Mouse (Mus musculus) cerebellum, postnatal 14 days (tissue): Measurements from ENCODE around the gene P4htm.
A peak's percentile ranks its signal among the peaks of the same experiment; 100 is the strongest.

Experiments used
- DNase-seq, 2 experiments: peaks; one replicate each; pipeline ENCODE4 v3.0.0; 2021; ENCODE audit warnings: mixed read lengths in 2 of 2

Gene P4htm

GRCm38 (mm10) chr9:108577025-108577424 is 20.4 kb downstream of the P4htm start:
- DNase-seq = no peak

- DNase-seq = peak in 1 of 2 experiments; percentile 44
Observed at GRCm38 (mm10) chr9:108575321-108576297, 21.9 kb downstream of the P4htm start.

DNA sequence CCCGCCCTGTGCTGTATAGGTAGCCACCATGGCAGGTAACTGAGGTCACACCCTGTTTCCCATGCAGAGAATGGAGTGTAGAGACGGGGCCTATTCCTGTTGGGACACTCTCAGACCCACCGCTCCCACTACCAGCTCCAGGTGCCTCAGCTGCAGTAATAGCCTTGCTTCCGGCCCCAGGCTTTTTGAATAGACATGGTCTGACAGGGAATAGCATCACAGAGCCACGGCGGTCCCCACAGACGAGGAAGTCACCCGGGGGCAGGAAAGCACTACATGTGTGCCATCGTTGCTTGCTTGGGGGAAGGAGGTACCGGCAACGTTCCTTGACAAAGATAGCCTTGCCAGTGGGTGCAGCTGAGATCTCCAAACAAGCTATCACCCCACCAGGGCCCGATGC is 22.5 kb downstream of the P4htm start:
- peak in 1 of 2 experiments; percentile 18 for DNase-seq

DNA sequence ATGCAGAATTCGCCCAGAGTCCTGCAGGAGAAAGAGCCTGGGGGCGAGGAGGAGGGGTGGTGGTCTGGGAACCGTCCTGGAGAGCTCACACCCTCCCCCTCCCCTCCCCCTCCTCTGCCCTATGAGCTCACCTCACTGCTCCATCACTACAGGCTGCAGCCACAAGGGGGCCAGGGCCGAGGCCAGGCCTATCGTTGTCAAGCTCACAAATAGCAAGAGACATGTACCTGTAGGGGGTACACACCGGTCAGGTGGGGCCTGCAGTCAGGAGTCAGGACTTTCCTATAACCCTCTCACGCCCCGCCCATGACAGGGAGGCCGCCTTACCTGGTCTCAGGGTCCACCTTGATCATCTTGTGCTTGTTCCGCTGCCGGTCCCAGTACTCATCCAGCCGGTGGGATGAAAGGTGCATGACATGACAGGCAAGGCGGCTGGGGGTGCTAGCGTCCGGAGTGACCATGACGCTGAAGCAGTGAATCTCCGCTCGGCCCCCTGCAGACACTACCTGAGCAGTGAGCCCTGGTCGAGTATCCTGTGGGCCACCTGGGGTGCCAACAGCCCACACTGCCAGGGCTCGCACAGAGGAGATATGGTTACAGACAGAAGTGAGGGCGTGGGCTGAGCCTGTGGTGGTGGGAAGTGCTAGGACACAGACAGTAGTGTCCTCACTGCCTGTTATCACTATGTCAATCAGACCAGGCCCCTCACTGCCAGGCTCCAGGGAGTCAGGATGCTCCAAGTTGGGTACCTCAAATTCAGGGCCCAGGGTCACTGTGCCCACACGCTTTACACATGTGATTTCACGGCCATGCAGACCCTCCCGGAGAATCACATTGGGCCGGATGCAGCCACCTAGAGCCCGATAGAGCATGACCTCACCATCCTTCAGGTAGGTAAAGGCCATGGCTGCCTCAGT is 23.4 kb downstream of the P4htm start:
- peak; percentile 74 to 91 for DNase-seq

GRCm38 (mm10) chr9:108572321-108572720 is 25.1 kb downstream of the P4htm start:
- DNase-seq = no peak

- DNase-seq = no peak
Observed at GRCm38 (mm10) chr9:108571401-108571973, 26.0 kb downstream of the P4htm start.

DNA sequence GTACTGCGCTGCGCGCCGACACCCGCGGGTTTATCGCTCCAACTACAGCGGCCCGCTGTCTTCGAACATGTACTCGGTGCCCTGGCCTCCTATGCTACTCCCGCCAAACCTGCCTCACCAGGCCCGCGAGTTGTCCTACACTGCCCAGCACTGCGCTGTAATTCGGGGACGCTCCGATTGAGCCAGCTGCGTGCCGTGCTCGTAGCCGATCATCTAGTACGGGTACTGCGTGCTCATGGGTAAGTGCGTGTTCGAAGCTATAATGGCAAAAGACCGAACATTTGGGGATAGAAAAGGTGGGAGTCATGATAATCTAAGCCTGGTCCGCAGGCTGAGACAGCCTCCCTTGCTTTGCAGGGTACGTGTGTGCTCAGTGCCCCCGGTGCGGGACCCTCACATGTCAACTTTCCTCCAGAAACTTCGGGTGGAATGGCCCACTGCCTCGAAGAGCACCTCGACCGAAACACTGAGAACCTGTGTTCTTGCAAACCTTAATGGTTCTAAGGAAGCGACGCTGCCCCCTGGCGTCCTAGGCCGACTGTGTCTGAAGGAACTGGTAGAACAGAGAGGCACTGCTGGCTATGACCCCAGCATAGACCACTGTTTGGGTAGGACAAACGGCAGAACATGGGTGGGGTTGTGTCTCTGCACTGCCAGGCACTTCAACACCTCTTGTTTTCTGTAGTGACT is 27.1 kb downstream of the P4htm start:
- DNase-seq = peak; percentile 81 to 91

DNA sequence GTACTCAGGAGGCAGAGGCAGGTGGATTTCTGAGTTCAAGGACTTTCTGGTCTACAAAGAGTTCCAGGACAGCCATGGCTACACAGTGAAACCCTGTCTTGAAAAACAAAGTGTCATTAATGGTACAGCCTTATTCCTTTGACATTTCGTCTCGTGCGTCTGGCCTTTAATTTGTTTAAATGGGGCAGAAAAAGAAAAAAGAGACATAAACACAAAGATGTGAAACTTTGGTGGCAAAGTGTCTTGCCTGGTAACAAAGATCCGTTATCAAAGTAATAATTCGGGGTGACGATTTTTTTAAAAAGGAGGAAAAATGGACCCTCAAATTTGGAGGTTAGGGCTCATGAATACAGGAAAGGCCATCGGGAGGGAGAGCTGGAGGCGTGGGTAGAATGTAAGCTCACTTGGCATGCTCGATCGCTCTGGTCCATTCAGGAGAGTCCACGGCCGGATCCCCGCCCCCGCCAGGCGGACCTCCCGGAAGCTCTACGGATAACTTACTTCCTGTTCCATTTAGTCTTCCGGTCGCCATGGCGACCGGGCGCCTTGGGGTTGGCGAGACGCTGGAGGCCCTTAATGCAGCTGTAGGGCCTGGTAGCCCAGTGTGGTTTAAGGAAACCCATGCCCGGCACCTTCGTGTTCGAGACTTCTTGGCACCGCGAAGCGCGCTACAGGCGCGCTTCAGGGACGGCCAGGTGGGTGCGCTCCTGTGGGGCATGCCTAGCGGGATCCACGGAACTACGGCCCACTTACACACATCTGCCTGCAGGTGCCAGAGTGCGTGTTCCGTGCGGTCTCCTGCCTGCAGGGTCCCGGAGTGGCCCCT is 27.9 kb downstream of the P4htm start, which contains the start of gene Dalrd3:
Gene Dalrd3 (plus strand): TSS at position 506 of the 826 bp plus-strand sequence.
- peak; percentile 92 to 94 for DNase-seq

DNA sequence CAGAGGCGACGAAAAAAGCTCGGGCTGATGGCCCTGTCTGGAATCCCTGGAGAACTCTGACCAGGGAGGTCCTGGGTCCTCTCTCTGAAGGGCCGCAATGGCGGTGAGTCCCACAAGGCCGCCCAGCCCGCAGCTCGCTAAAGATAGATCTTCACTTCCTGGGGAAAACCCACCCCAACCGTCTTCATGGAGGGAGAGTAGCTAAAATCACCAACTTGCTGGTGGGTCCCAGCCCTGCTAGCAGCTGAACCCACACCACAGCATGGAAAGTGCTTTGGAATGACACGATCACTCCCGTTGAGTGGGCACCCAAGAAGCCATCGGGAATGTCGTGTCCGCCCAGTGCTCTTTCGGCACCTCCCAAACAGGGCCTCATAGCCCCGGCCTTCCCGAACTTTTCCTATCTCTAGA is 29.0 kb downstream of the P4htm start:
- no peak for DNase-seq

- peak in 1 of 2 experiments; percentile 42 for DNase-seq
Observed at GRCm38 (mm10) chr9:108567931-108568419, 29.5 kb downstream of the P4htm start.

- DNase-seq = peak; percentile 98 to 99
Observed at GRCm38 (mm10) chr9:108566815-108567776, 30.4 kb downstream of the P4htm start, which contains the start of gene Ndufaf3. Ndufaf3 (minus strand) TSS chr9:108567434.

DNA sequence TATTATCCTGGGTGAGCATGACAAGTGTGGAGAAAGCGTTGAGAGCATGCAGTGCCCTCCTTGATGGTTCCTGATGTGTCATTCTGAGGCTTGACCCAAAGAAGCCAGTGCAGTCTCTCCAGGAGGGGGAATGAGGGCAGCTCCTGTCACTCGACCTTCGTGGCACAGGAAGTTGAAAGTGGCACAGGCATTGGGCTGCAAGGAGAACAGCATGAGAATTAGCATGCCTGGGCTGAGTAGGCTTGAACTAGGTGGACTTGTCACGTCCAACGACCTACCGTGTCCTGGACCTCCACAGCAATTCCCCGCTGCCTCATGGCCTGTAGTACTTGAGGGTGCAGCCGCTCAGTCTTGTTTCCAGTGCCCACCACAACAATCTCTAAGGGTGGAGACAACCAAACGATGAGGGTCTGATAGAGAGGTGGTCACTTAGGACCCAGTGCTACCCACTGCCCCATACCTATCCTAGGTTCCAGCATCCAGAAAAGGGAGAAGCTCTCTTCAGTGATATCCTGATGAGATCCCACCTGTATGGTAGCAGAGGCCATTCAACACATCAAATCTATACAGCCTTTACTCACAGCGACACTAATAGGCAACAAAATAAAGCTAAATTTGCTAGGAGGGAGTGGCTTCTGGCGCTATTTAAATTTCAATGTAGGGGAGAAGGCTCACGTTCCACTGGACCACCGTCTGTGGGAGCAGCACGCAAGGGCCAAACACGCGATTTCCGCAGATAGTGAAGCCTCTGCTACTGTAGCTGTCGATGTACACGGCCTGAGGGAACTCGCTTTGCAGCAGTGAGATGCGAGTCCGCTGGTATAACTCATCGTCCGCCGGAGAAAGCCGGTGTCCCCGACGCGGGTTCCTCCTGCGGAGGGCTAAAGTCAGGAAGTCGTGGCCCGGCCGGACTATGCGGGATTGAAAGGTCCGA is 31.3 kb downstream of the P4htm start:
- DNase-seq = peak in 1 of 2 experiments; percentile 20

DNA sequence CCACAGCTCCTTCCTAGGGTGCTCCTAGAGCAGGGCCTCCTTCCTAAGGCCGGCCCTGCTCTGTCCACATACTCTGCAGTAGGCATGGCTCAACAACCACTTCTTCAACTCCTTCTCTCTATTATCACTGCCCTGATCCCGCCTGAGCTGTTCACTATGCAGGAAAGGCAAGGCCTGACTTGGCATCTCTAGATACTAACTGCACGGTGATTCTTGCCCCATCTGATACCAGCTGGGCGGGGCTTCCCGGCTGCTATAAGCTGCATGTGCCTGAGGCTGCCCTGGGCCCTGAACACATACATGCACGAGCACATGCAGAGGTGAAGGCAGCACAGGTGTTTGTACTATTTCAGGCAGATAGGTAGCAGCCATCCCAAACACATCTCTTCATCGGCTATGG is 33.3 kb downstream of the P4htm start:
- no peak for DNase-seq

DNA sequence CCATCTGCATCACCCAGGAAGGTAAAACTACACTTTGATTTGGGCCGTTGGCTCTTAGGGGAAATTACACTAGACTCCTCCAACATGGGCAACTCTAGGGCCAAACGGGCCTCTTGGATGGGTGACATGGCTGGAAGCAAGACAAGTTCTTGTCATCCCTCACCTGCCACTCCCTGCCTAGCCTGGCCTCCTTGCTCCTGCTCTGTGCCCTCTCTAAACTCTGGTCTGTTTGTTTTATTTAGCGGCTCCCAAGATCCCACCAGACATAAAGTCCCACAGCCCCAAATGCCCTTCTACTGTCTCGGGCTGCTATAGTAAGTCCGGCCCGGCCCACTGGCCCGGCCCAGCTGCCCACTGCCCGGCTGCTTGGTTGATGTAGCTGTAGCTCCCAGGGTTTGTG is 33.8 kb downstream of the P4htm start:
- no peak for DNase-seq

GRCm38 (mm10) chr9:108560227-108560841 is 37.1 kb downstream of the P4htm start, which contains the start of gene Impdh2:
Impdh2 (plus strand) TSS chr9:108560286.
- DNase-seq = peak; percentile 94 to 95

DNA sequence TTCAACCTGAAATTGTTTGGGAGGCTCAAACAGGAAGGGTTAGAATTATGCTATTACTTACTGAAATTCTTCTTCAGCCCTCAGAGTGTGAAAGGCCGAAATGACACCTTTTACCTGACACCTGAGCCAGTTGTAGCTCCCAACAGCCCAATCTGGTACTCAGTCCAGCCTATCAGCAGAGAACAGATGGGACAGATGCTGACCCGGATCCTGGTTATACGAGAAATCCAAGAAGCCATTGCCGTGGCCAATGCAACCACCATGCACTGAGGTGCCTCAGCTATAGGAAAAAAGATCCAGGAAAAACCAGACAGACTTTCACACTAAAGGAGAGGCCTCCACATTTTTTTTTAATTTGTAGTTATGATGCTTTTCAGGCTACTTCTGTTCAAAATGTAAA is 38.3 kb downstream of the P4htm start:
- no peak for DNase-seq

DNA sequence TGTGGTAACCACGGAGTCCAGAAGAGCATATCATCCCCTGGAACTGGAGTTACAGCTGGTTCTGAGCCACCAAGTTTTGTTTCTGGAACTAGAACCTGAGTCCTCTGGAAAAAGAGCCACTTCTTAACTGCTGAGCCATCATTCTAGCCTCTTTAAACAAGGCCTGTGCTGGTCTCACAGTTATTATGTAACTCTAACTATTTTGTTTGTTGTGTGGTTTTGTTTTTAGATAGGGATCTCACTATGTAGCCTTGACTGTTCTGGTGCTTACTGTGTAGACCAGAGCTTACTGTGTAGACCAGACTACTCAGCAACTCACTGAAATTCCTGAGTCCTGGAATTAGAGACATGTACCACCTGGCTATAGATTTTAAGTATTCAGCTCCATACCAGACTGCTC is 50.6 kb downstream of the P4htm start:
- no peak for DNase-seq

DNA sequence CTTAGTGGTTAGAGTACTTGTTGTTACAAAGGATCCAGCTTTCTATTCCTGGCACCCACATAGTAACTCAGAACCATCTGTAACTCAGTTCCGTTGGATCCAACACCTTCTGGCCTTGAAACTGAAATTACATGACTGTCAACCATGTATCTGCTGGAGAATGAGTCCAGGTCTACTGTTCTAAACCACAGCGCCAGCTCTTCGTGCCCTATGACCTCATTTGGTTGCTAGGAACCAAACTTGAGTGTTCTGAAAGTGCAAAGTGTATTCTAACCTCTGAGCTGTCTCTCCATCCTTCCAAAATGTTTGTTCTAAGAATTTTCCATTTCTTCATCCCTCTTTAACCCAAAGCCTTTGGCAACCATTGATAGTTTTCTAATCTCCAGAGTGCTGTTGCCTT is 51.5 kb downstream of the P4htm start:
- DNase-seq = no peak
